Mouse (Mus musculus): Measurements from ENCODE around the gene Cachd1.

Gene Cachd1

GRCm38 (mm10) chr4:100996060-100996651, 219.7 kb downstream of the Cachd1 start:
- no peak for DNase-seq

DNA sequence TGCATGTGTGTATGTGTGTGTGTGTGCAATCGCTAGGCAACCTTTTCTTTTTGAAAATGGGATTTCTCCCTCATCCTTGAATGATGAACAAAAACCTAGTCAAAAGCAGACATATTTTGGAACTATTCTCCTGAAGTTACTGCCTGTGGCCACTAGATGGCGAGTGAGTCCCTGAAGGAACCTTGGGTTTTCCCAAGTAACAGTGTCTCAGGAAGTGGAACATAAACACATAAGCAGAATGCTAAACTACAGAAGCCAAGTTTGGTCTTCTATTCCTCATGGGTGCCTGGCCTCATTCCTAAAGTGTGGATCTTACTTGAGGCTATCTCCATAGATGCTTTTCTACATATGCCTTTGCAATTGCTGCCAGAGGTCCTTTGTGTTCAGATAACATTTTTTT, 221.7 kb downstream of the Cachd1 start:
- peak; percentile 70 for DNase-seq

- no peak for DNase-seq
Measured at GRCm38 (mm10) chr4:100998906-100999305, 222.4 kb downstream of the Cachd1 start.

DNA sequence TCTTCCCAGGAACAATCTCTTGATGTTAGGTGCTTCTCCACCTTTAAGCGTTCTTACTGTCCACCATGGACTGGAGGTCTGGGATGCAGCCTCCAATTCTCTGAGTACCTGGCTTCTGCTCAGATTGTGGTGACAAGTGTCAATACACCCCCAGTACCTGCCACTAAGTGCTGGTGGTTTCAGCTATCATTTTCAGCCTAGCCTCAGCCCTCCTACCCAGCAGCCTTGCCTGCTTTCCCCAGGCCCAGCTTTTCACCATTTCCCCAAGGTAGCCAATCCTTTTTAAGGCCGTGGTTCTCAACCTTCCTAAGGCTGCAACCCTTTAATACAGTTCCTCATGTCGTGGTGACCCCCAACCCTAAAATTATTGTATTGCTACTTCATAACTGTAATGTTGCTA, 224.1 kb downstream of the Cachd1 start:
- no peak for DNase-seq

GRCm38 (mm10) chr4:101001073-101001472, 224.6 kb downstream of the Cachd1 start:
- no peak for DNase-seq

GRCm38 (mm10) chr4:101002961-101003360, 226.5 kb downstream of the Cachd1 start:
- DNase-seq, result no peak

- DNase-seq, result no peak
Measured at GRCm38 (mm10) chr4:101008362-101008769, 231.9 kb downstream of the Cachd1 start.

GRCm38 (mm10) chr4:101009092-101009491, 232.6 kb downstream of the Cachd1 start:
- no peak for DNase-seq

- no peak for DNase-seq
Measured at GRCm38 (mm10) chr4:101017806-101018205, 241.3 kb downstream of the Cachd1 start.

DNA sequence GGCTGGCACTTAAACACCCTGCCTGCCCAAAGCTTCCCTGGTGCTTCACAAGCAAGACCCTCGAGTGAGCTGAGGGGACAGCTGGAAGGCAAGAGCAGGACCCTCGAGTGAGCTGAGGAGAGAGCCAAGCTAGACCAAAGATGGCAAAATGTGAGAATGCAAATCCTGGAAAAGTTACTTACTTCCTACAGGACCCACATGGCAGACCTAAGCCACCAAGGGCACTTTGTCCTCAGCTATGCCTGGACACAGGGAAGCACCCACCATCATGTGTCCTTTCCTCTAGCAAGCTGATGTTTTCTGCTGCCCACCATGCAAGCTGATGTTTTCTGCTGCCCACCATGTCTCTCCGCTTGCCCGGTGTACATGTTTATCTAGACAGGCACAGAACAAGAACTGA, 244.1 kb downstream of the Cachd1 start, which contains the start of gene Gm10577:
TSS of gene Gm10577 (minus strand) at position 101 of the 400 bp plus-strand sequence.
- DNase-seq, result no peak

DNA sequence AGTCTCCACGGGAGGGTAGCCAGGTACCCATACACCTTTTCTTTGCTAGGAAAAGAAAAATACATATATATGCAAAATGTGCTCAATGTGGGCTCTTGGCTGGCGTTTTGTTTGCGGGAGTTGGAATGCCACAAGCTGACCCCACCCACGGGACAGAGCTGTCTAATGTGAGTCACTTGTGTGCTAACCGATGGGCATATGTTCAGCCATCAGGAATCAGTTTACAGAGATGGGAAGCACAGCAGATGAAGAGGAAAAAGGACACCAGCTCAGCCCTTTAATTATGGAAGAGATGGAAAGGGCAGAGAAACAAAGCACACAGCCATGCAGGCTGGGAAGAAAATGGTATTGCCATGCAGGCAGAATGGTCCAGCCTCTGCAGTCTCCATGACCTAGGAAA, 250.1 kb downstream of the Cachd1 start:
- DNase-seq, result no peak

GRCm38 (mm10) chr4:101026995-101027394, 250.5 kb downstream of the Cachd1 start:
- no peak for DNase-seq

DNA sequence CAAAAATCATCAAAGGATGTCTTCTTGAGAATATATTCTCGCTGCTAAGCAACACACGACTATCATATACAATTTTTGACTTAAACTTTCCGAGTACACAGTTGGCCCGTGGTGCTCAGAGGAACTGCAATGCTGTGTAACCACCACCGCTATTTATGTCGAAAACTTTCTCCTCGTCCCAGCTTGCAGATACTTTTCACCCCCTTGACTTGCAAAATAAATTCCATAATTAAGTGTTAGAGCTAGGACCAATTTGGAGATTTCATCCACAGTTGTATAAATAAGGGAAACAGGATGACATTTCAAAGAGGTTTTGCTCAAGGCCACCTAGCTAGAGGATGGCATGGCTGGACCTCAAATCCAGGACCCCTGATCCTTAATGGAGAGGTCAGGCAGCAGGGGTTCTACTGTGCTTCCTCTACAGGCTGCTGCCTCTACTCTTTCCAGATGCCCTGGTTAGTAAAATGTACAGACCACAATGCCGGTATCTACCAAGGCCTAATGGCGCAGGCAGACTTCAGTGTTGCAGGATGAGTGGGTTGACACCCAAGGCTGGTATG, 251.5 kb downstream of the Cachd1 start:
- no peak for DNase-seq

DNA sequence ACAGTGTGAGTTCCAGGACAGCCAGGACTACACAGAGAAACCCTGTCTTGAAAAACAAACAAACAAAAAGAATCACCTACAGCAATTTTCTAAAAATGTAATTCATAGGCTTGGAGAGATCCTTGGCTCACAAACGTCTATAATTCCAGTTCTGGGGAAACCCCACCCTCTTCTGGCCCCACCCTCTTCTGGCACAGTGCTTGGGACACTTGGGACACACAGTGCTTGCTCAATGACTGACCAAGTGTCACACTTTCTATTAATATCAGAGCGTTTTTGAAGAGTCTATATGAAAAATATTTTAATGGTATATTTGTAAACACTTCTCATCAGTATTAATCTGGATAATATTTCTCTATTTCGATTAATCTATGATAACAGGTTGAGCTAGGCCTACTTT, 256.6 kb downstream of the Cachd1 start:
- DNase-seq, result no peak

DNA sequence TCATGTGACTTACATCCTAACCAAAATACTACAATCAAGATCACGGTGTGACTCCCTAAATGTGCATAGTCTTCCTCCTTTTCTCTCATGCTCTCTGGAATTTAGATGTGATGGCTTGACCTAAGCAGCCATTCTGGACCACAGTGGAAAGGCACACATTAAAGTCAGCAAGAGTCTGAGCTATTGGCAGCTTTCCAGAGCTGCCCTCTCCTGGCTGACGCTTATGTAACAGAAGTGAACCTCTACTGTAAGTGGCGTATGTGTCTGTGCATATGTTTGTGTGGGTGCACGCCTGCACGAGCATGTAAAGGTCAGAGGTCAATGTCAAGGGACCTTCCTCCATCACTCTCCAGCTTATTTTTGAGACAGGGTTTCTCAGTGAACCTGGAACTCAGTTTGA, 258.7 kb downstream of the Cachd1 start:
- DNase-seq, result peak; percentile 8

DNA sequence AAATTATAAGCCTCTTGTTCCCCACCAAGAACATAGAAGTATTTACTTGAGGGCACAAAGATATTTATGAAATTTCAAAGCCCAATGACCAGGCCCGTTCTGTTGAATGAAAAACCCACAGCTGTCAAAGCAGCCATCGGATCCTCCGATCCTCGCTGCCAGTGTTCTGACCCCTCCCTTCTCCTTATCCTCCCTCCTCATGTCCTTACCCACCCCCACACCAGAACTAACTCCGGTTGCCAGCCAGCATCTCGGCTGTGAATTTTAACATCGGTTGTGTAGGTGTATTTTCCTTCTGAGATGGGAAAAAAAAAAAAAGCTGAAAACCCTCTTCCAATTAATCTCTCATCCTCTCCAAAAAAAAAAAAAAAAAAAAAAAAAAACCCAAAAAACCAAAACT, 260.7 kb downstream of the Cachd1 start:
- DNase-seq, result no peak

- peak; percentile 25 for DNase-seq
Measured at GRCm38 (mm10) chr4:101043691-101044090, 267.2 kb downstream of the Cachd1 start.

- no peak for DNase-seq
Measured at GRCm38 (mm10) chr4:101044149-101044548, 267.7 kb downstream of the Cachd1 start.

GRCm38 (mm10) chr4:101046576-101046975, 270.1 kb downstream of the Cachd1 start:
- DNase-seq, result no peak

- DNase-seq, result no peak
Measured at GRCm38 (mm10) chr4:101062146-101062545, 285.7 kb downstream of the Cachd1 start.

GRCm38 (mm10) chr4:101066401-101066800, 289.9 kb downstream of the Cachd1 start:
- DNase-seq, result no peak

- peak; percentile 81 for DNase-seq
Measured at GRCm38 (mm10) chr4:101068786-101069153, 292.3 kb downstream of the Cachd1 start, which contains the start of gene Raver2. Gene Raver2 (plus strand): TSS chr4:101068983.

DNA sequence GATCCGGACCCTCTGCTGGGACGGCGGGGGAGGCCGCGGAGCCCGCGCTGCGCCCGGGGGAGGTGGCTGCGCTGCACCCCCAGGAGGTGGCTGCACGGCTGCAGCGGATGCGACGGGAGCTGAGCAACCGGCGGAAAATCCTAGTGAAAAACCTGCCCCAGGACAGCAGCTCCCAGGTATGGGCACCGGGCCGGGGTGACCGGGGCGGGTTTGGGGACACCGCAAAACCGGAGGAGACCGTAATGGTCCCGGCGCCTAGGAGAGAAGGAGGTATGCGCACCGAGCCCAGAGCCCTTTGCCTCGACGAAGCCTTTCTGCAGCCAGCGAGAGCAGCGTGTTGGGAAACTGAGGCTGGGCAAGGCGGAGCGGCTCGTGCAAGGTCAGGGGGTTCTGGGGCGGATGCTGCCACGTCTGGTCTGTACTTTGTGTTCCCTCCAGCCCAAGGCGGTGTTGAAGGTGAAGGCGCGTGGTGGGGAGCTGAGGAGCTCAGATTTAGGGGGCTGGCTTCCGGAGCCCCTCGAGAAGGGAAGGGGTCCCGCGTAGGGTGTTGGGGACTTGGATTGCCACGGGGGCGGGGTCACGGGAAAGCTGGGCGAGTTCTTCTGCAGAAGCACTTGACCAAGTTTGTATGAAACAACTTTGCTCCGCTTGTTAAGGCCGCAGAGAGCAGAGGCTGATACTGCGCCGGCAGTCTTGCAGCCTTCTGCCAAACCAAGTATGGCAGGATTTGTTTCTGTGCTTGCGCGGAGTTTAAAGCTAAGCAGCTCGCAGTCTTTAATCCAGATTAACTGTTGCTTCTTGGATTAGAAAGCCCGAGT, 292.9 kb downstream of the Cachd1 start:
- DNase-seq, result peak; percentile 50

DNA sequence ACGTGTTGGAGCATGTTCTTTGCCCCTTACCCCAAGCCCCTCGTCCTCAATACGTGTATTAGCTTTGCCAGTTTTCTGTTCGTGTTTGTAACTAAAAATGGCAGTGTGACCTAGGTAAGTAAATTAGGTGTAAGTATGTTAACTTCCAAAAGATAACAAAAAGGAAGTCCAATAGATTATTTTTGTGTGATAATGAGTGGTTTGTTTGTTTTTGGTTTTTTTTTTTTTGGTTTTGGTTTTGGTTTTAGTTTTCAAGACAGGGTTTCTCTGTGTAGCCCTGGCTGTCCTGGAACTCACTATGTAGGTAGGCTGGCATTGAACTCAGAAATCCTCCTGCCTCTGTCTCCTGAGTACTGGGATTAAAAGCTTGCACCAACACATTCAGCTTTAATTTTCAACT, 295.1 kb downstream of the Cachd1 start:
- DNase-seq, result no peak
